Mouse (Mus musculus) lung, postnatal 0 days (tissue): ENCODE results near the gene Nadsyn1.

ENCODE experiments used
- CTCF ChIP-seq: IDR thresholded peaks from 2 replicates; pipeline ENCODE4 v1.5.1; 2016; ENCODE audit warnings: antibody characterized with exemption, mild to moderate bottlenecking
- EP300 ChIP-seq: IDR thresholded peaks from 2 replicates; pipeline ENCODE4 v1.6.1; 2016; ENCODE audit warnings: antibody characterized with exemption, mild to moderate bottlenecking, control low read depth

- TF ChIP-seq CTCF (no peak), EP300 (no peak)
Measured at GRCm38 (mm10) chr7:143834972-143835371, 12.3 kb upstream of the Nadsyn1 start.
